Mouse (Mus musculus) embryo, embryonic 11 days (tissue): ENCODE measurements at regions not wholly inside any gene's neighbourhood (a gene's known extent, or its start where the extent isn't known, plus 50 kb on each side); places are given as distances from the start of the nearest gene placed in this dataset.

Source experiments
- DNase-seq: peaks from one replicate; pipeline ENCODE4 v3.0.0-alpha.2; 2015

DNA sequence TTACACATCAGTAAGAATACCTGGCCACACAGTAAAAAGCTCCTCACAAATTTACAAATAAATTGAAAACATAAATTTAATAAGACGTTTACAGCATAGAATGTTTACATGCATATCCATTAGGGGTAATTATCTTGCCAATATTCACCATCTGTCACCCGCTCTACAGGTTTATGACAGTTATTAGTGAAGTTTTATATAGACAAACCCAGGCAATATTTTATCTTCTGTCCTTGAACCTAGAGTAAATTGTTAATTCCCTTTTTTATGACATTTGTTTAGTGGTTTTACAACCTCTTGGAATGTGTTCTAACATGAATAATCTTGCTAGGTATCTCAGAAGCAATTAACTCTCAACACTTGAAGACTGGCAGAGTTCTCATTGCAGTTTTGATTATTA, 6458.7 kb downstream of the 9330182O14Rik start:
- DNase-seq = no peak

DNA sequence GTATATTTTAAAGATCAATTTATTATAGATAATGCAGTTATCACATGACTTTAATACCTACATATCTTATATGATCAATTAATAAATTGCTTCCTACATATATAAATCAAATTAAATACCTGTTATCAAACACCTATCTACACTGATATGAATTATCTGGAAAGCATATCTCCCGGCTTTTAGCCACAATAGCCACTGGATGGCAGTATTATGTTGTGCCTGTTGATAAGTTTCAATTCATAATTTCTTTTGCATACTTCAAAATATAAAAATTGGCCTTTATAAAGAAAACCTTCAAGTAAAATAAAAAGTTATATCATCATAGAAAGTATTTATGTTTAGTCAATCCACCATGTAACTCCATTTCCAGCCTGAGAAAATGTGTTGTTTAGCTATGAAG, 6464.2 kb downstream of the 9330182O14Rik start:
- peak; percentile 3 for DNase-seq

DNA sequence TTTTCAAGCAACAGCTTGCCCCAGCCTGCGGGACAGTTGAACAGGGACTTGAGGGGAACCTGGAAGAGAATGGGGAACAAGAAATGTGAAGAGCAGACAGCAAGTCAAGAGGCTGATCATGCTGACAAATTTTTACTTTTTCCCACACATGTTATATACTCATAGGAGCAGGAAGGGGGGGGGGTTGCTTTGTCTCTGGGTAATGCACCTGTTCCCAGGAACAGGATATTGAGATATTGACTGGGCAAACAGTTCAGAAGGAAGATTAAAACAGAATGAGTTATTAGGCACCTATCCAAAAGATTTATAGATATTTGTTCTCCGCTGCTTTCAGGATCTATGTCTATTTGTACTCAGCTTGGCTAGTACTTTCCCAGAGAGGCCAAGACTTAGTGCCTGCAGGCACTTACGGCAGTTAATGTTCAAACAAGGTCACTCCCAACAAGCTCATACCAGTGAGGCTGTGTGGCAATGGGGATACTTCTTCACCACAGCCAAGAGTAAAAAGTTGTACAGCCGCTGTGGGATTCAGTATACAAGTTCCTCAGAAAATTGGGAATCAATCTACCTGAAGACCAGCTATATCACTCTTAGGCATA, 6489.4 kb downstream of the 9330182O14Rik start:
- DNase-seq = no peak

DNA sequence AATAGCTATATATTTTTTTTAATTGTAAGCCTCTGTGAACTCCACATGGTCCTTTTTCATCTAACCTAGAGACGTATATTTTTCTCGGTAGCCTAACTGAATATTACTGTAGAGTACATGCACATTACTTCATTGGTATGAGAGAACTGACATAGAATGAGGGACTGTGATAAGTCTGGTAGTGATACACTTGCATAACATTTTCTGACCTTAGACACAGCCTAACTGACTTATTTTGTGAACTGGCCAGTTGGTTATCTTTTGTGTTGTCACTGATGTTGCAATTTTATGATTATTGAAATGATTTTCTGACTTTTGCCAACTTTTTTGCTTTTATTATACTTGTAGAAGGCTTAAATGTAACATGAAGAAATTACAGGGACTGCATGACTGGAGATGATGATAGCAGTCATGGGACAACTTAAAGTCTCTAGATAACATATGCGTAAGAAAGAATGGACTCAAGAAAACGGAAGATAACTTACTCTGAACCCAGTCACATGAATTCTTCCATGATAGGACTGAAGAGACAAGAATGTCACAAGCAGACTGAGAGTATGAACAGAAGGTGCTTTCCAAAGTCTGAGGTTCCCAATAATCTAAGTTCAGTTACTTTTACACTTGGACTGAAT, 6491.0 kb downstream of the 9330182O14Rik start:
- no peak for DNase-seq
